Mouse (Mus musculus): ENCODE measurements around the gene Eif2ak4.

DNA sequence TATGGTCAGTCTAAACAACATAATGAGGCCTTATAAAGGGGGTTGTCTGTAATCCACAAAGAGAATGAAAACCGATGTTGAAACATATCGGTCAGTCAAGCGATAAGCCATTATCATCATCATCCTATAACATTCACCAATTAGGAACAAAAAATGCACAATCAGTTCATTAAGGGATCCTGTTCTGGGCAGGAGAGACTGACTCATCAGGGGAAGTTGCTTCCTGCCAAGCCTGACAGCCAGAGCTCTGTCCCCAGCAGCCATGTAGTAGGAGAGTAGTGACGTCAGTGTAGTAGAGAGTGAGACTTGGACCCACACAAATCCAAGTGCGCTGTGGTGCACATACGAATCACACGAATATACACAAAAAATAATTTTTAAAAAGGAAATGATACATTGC is 118.7 kb downstream of the Eif2ak4 start:
- TF ChIP-seq CTCF (IDR thresholded peaks at IDR 0.05; ENCODE audit: low read depth): no peak
- TF ChIP-seq EP300 (IDR thresholded peaks at IDR 0.05; ENCODE audit: low read depth): no peak

All from liver, postnatal 0 days (tissue).